Mouse (Mus musculus) limb, embryonic 14.5 days (tissue): ENCODE measurements at regions not wholly inside any gene's neighbourhood (a gene's known extent, or its start where the extent isn't known, plus 50 kb on each side); places are given as distances from the start of the nearest gene placed in this dataset.
"Not testable (repeated sequence)": the region's sequence is repeated elsewhere in the genome, so short reads cannot be mapped to it uniquely, and the experiment has no call there.

Source experiments
- ATAC-seq: fragments of 200-750 bp; cut with Nextera tagmentation; 2 replicates; pipeline ENCODE4 v1.8.0; 2017; ENCODE audit warnings: low read depth, moderate number of reproducible peaks, moderate TSS enrichment; ENCODE audit not compliant: low FRiP score
- DNase-seq: peaks from one replicate; pipeline ENCODE4 v3.0.0-alpha.2; 2015; ENCODE audit warnings: low spot score
- H3K27ac ChIP-seq: fragments of 300-500 bp; sonication (generic); replicated peaks from 2 replicates; pipeline ENCODE4 v1.5.1; 2014; ENCODE audit warnings: low read depth, mild to moderate bottlenecking, low read length, moderate library complexity, mixed read lengths
- H3K27me3 ChIP-seq: fragments of 300-500 bp; sonication (generic); 2 replicates; pipeline ENCODE4 v1.6.1; 2014; ENCODE audit warnings: low read length, mixed read lengths; ENCODE audit not compliant: control insufficient read depth, insufficient read depth
- H3K36me3 ChIP-seq: fragments of 300-500 bp; sonication (generic); 2 replicates; pipeline ENCODE4 v1.6.1; 2014; ENCODE audit warnings: mild to moderate bottlenecking, low read length, moderate library complexity, mixed read lengths; ENCODE audit not compliant: control insufficient read depth, insufficient read depth
- H3K4me1 ChIP-seq: fragments of 300-500 bp; sonication (generic); 2 replicates; pipeline ENCODE4 v1.6.1; 2014; ENCODE audit warnings: antibody characterized with exemption, low read length, mixed read lengths; ENCODE audit not compliant: control insufficient read depth, insufficient read depth
- H3K4me2 ChIP-seq: fragments of 300-500 bp; sonication (generic); replicated peaks from 2 replicates; pipeline ENCODE4 v1.6.1; 2014; ENCODE audit warnings: low read depth, mild to moderate bottlenecking, low read length, moderate library complexity; ENCODE audit not compliant: severe bottlenecking
- H3K4me3 ChIP-seq: fragments of 300-500 bp; sonication (generic); replicated peaks from 2 replicates; pipeline ENCODE4 v1.5.1; 2014; ENCODE audit warnings: low read length
- H3K9ac ChIP-seq: fragments of 300-500 bp; sonication (generic); 2 replicates; pipeline ENCODE4 v1.6.1; 2014; ENCODE audit warnings: mild to moderate bottlenecking, low read depth, low read length, moderate library complexity; ENCODE audit not compliant: severe bottlenecking
- H3K9me3 ChIP-seq: fragments of 300-500 bp; sonication (generic); 2 replicates; pipeline ENCODE4 v1.6.1; 2016; ENCODE audit warnings: low read length; ENCODE audit not compliant: control insufficient read depth
- POLR2A ChIP-seq: fragments of 200-500 bp; IDR thresholded peaks from 2 replicates; pipeline ENCODE4 v1.8.0; 2012; ENCODE audit warnings: inconsistent platforms, mild to moderate bottlenecking, moderate library complexity, borderline replicate concordance; ENCODE audit not compliant: insufficient read depth, insufficient read length; ENCODE audit errors: extremely low read depth
- WGBS: fragments of 180-500 bp; shearing (Covaris S2); extraction: QIAGEN DNeasy Blood & Tissue Kit; methylation state at CpG from one replicate; pipeline ENCODE4 v1.1.7; 2014; 5-methylcytosine and 5-hydroxymethylcytosine counted together

DNA sequence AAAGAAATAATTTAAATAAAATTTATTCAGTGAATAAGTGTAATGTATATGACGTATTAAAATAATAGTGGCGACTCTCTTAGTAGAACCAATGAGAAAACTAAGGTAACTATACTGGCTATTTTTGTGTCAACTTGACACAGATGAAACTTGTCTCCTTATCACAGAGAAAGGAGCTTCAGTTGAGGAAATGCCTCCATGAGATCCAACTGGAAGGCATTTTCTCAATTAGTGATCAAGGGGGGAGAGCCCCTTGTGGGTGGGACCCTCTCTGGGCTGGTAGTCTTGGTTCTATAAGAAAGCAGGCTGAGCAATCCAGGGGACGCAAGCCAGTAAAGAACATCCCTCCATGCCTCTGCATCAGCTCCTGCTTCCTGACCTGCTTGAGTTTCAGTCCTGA, 73.1 kb upstream of the Rnpc3 start:
- not testable (repeated sequence) for H3K36me3 ChIP-seq, DNase-seq, H3K4me3 ChIP-seq, ATAC-seq, H3K27ac ChIP-seq, H3K9me3 ChIP-seq, H3K4me2 ChIP-seq, H3K9ac ChIP-seq, H3K4me1 ChIP-seq, H3K27me3 ChIP-seq
- WGBS, result 92% methylated on average over 3 of the region's 3 CpGs

DNA sequence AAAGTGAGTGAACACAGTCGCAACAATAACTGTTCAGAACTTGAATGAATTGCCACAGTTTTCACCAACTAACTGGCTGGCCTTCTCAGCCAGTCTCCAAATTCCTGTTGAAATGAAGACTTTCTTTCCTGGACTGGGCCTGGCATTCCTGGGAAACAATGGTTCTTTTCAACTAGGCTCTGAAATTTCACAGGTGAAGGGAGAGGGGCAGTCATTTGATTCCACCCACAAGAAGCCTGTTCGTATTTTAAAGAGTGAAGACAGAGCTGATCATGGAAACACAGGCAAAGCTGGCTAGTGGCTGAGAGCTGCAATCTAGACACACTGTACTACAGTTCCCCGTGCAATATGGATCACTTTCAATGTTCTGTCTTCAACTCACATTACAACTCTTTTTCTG, 69.1 kb upstream of the Rnpc3 start:
- ATAC-seq, result peak; percentile 70

DNA sequence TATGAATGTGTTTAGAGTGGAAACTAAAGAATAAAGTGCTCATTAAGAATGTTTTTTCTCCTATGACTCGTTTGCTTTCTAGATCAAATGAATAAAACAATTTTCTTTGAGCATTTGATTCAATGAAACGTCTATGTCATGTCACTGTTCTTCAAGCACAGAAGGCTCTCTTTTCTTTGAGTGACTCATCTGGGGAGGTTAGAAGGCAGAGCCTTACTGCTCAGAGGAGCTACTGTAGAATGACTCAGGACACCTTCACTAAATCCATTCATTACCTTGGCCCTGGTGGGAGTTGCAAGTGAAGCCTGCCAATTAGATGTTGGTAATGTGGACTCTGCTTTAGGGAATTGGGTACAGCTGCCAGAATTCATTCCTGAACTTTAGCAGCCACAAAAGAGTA, 67.5 kb upstream of the Rnpc3 start:
- 48% methylated on average over 2 of the region's 2 CpGs for WGBS
- Histone ChIP-seq H3K4me1 (no peaks in the 10 kb centered on the region), H3K4me2 (no peak overlapping the region), H3K9me3 (no peaks in the 10 kb centered on the region), H3K4me3 (no peak overlapping the region), H3K27me3 (no peaks in the 10 kb centered on the region), H3K27ac (no peak overlapping the region), H3K9ac (no peak overlapping the region), H3K36me3 (no peaks in the 10 kb centered on the region)
- ATAC-seq (no peak), DNase-seq (peak; percentile 23)
- TF ChIP-seq POLR2A, result no peak

More for the DNA sequence above, 69.1 kb upstream of the Rnpc3 start:
- Histone ChIP-seq H3K9ac (no peak overlapping the region), H3K9me3 (no peaks in the 10 kb centered on the region), H3K4me3 (no peak overlapping the region), H3K4me2 (no peak overlapping the region), H3K36me3 (no peaks in the 10 kb centered on the region), H3K27me3 (no peaks in the 10 kb centered on the region), H3K4me1 (no peaks in the 10 kb centered on the region), H3K27ac (peak overlapping the region; percentile 53)
- 46% methylated on average over 3 of the region's 3 CpGs for WGBS
- peak; percentile 36 for DNase-seq
- no peak for TF ChIP-seq POLR2A

DNA sequence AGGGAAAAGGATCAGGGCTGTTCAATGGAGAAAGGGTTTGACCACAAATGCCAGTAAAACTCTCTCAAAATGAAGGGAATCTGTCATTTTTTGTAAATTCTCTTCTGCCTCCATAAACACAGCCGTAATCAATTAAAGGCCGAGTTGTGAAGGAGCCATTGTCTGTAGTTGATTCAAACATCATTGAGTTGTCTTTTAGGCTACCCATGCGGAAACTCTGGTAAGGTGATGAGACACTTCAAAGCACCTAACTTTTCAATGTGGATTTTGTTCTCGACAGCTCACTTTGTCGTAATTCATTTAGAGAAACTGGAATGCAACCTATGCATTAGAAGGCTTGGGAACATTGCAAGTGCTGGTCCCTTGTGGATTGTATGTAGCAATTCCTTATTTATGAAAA, 66.6 kb upstream of the Rnpc3 start:
- Histone ChIP-seq H3K9ac (no peak overlapping the region), H3K27me3 (no peaks in the 10 kb centered on the region), H3K27ac (no peak overlapping the region), H3K4me1 (no peaks in the 10 kb centered on the region), H3K36me3 (no peaks in the 10 kb centered on the region), H3K4me2 (no peak overlapping the region), H3K4me3 (no peak overlapping the region), H3K9me3 (no peaks in the 10 kb centered on the region)
- TF ChIP-seq POLR2A, result no peak
- no peak for ATAC-seq
- WGBS, result 71% methylated on average over 5 of the region's 5 CpGs
- DNase-seq, result no peak
